Mouse (Mus musculus) cerebellum, adult 2 months (tissue): ENCODE data around the gene Ccdc117.

Experiments used
- CTCF ChIP-seq: fragments of 200-500 bp; IDR thresholded peaks from 2 replicates; pipeline ENCODE4 v1.5.1; 2011; ENCODE audit warnings: low read depth, mild to moderate bottlenecking, control low read depth, low read length, moderate library complexity, borderline replicate concordance; ENCODE audit not compliant: insufficient read depth
- POLR2A ChIP-seq: fragments of 200-500 bp; IDR thresholded peaks from 2 replicates; pipeline ENCODE4 v1.6.1; 2011; ENCODE audit warnings: low read length, control low read depth, borderline replicate concordance; ENCODE audit not compliant: insufficient read depth

- no peak for TF ChIP-seq CTCF
- no peak for TF ChIP-seq POLR2A
These were observed 48.1 kb downstream of the Ccdc117 start for GRCm38 (mm10) chr11:5493869-5494268.
